Mouse (Mus musculus) left cerebral cortex, adult 8-10 months (tissue): ENCODE results near the gene Mier2. TPM values are rescaled to one million over a fixed set of nuclear protein-coding genes. Genes with fewer than 3 reads are reported as not detected.

ENCODE experiments used
- DNase-seq, 2 experiments: peaks; one replicate each; pipeline ENCODE4 v3.0.0; 2022; ENCODE audit warnings: low spot score in 2 of 2
- total RNA-seq, 4 experiments: library from RNA; stranded (reverse); gene quantifications; 2 replicates each; pipeline ENCODE4 v1.2.4; 2022

Mier2 gene
- total RNA-seq: 10 to 100 TPM; 43.1 to 48.8 (median 47.9) TPM

DNA sequence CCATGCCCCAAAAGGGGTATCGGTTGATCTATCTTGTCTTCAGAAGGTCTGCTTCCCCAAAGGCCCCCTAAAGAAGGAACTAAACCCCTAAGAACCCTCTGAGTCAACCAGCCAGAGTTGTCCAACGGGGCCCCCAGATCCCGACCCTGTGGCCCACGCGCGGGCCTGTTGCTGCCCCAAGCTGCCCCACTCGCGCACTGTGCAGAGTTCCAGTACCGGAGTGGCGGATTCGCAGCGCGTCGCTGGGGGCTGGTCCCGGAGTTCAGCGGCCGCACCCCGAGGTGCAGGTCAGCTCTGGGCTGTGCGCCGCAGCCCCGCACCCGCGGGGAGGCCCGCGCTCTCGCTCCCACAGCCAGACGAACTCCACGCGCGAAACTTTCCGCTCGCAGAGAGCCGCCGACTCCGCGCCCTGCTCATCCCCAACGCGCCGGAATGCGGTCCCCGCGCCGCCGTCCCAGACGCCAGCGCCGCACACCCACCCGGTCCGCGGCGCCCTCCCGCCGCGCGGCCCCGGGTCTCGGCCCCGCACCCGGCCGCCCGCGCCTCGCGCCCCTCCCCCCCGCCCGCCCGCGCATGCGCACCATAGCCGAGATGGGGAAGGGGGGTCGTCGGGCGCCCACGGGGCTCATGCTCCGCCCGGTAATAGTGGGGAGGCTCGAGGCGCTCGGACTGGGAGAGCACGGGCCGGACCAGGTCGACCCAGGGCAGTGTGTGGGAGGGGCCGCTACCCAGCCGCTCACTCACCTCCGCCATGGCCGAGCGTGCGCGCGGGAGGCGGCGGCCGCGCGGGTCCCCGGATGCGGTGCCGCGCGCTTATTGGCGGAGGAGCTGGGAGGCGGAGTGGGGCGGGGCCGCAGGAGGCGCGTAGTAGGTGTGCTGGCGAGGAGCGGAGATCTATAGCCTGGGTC is at the start of gene Mier2:
Gene Mier2 (minus strand): TSS at position 870 of the 908 bp plus-strand sequence.
- peak; percentile 71 to 84 for DNase-seq

DNA sequence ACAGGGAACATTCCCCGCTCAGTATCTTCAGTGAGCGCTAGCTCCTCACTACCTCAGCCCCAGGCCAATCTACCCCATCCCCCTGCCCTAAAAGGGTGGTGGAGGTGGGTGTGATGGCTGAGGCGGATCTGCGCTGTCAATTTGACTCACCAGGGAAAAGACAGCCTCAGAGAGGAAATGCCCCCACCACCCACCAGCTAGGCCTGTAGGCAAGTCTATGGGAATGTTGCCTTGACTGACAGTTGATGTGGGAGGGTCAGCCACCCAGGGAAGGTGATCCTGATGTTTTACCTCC is 42.9 kb upstream of the Mier2 start:
- no peak for DNase-seq

DNA sequence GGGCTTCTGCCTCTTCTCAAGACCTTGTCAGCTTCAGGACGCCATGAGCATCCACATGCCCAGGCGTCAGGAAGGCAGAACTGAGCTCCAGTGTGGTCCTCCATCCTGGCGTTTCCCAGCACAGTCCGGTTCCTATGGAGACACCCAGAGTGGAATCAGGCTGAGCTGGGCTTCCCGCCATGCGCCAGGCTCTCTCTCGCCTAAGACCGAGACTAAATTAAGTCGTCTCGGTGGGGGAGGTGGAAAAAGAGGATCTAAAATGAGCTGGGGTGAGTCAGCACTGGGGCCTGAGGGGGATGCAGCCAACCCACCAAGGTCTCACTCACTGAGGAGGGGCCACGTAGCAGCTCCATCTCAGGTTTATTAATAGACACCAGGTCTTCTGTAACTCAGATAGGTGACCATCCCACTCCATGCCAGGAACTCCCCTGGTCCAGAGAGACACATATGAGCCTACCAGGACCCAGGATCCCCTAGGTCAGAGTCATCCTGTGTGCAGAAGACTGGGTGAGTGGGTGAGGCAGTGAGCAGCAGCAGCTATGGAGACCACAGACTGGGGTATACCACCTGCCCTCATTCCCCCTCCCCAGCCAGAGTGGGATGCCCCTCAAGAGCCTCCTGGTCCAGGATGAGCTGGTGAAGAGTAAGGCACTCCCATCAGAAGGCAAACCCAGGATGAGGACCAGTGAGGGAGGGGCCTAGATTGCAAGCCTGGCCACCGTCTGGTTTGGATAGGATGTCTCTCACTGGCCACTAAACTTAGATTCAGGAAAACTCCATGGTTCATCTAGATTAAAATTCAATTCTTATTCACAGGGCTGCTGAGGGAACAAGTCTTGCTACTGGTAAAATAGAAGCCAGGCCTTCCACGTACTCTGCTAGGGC is 42.3 kb upstream of the Mier2 start:
- DNase-seq: peak in 1 of 2 experiments; percentile 89

DNA sequence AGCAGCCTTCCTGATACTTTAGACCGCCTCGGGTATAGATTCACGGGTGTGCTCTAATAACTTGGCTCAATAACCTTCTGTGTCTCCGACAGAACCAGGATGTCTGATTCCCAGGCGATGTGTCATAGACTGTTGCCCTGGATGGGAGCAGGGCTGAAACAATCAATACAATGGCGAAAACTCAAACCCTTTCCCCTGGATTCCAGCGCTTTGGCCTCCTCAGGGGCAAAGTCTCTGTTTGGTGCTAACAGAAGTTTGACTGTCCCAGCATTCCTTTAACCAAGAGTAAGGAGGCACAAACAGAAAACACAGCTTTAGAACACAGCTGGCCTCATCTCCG is 40.6 kb upstream of the Mier2 start:
- no peak for DNase-seq

DNA sequence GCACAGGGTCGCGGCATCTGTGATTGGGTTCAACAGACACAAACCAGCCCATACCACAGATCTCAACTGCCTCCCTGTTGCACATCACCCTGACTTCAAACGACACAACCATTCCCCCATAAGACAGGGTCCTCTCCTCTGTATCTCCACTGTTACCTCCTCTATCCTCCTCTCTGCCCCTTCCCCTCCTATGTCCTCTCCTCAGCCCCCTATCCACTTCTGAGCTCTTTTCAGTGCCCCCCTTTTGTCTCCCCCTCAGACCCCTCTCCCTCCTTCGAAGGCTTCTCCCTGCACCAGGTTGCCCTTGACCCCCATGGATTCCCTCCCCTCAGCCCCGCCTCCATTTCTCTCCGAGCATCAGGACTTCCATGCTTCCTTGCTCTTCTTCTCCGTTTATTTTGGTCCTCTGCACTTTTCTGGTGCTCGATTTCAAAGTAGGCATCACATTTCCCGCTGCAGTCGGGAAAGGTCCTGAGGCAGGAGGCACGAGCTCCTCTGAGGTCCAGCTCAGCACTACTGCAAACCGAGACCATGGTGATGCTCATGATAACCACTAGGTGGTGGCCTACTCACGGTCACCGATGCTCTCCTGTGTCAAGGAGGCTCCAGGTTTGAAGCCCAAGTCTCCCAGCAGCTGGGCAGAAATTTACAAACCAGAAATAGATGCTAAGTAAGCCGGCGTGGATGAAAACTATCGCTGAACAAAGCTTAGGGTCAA is 40.0 kb upstream of the Mier2 start:
- DNase-seq: peak in 1 of 2 experiments; percentile 67

DNA sequence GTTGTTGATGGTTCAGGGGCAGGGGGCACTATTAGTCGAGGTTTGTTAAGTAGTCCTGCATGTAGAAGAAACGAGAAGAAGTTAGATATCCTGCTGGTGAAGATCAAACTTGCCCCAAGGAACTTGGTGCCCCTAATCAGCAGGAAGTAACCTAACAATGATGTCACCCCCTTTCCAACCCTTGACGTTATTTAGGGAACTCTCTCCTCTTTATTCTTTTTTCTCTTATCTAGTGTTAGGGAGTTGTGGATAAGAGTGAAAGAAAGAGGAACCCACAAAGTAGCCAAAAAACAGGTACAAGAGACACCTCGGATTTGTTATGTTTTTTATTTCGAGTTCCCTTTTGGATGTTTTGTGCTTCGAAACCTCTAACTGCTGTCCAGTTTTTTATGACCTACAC is 39.1 kb upstream of the Mier2 start:
- no peak for DNase-seq

DNA sequence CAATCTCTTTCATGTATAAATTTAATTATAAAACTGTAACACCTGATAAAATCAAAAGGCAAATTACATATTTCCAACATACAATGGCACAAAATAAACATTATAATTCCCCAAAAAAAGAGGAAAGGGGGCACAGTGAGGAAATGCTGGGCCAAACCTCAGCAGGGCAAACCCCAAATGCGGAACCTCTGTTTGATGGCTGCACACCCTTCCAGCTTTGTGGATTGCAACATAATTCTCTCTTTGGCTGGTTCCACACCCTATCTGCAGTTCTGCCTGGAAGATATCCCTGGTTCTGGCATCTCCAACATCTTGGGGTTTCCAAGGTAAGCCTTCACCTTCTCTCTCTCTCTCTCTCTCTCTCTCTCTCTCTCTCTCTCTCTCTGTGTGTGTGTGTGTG is 35.7 kb upstream of the Mier2 start:
- DNase-seq: no peak

DNA sequence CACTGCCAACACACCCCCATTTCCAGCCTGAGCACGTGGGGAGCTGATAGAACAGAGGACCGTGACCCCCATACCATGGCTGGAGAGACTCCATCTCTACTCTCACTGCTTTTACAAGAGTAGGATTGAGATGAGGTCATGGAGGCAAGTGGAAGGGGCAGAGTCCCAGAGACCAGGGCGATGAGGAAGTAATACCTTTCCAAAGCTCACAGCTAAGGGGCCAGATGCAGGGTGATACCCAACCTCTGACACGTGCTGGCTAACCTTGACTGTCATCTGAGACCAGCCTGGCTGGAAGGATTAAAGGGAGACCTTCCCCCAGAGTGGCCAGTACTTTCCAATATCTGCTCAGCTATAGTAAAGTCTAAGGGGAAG is 32.7 kb upstream of the Mier2 start:
- DNase-seq: no peak

DNA sequence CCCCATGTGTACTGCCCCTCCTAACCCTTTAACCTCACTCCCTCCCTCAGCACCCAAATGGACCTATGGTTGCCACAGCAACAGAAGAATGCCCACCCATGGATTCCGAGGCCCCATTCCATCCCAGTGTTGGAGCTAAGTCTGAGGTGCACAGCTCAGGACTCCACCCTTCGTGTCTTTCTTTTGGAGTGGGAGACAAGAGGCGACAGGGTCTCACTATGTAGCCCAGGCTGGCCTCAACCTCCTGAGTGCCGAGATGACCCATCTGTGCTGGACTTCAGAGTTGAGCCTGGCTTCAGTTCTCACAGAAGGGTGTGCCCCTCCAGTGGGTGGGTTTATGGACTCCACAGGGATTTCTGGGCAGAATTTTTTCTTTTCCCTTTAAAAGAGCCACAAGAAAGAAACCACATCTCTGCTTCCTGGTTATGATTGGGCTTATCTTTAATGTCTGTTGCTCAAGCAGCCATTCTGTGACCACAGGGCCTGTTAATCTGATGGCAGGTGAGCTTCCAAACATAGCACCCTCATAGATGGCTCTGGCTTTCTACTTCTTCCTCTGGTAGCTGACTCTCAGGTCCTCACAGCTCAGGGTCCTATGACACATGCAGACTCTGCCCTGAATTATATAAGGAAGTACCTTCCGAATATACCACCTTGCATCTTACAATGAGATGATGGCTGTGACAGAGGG is 32.2 kb upstream of the Mier2 start, which contains the start of gene Theg:
Gene Theg (minus strand): TSS at position 271 of the 691 bp plus-strand sequence.
- no peak for DNase-seq

DNA sequence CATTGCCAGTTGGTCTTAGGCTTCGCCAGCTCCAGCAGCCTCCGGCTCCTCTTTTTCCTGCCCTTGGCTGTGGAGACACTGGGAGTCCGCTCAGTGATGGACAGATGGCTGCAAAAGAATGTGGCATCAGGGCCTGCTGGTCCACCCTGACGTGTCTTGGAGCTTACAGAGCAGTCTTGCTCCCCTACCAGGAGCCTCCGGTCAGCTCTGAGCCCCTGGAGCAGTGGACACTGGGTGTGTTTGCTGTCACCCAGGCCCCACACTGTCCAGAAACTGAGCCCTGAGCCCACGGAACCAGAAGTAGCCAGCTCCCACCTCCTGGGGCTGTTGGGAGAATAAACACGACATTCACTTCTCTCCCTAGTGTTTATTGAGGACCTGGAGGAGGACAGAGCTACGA is 31.2 kb upstream of the Mier2 start:
- no peak for DNase-seq

DNA sequence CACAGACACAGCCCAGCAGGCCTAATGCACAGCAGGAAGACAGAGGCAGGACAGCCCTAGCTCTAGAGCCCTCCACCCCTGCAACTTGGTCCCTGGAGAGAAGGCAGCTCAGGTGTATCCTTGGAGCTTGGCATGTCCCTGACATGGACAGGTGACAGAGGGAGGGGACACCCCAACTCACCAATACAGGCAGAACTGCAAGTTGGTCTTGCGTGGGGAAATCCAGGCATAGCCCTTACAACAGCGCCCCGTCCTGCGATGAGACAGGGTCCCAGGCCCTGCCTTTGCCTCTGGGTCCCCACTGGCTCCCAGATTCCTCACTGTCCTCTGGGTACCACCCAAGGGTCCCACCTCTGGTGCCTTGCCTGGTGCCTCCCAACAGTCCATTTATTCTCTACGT is 30.7 kb upstream of the Mier2 start:
- peak in 1 of 2 experiments; percentile 4 for DNase-seq

DNA sequence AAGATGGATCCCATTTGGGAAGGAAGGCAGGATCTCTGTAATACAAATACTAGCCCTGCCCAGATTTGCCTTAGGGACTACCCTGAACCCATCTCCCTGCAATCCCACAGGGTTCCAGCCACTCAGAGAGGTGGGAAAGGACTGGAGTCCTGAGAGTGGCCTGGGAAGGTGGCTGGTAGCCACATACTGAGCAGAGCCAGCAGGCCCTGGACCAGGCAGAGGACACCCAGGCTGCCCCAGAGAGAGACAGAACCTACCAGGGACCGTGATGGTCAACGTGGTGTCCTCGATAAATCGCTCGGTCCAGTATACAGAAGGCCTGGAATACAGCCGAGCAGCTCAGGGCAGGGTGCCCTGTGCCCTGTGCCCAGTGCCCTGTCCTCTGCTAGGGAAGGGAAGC is 30.1 kb upstream of the Mier2 start:
- DNase-seq: no peak

DNA sequence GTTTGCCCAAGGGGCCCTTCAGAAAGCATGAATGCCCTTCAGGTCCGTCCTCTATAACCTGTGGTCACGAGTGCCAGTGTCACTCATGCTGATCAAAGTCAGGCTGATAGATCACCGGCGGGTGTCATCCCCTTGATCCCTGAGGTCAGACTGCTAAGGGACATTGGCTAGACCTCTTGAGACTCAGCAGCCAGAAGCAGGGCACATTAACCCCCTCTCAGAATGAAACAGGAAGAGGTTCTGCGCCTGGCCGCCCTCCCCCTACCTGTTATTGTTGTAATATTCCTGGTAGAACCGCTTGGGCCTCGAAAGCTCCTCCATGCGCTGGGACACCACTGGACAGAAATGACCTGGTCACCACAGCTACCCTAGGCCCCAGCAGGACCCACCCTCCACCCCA is 29.4 kb upstream of the Mier2 start:
- no peak for DNase-seq

DNA sequence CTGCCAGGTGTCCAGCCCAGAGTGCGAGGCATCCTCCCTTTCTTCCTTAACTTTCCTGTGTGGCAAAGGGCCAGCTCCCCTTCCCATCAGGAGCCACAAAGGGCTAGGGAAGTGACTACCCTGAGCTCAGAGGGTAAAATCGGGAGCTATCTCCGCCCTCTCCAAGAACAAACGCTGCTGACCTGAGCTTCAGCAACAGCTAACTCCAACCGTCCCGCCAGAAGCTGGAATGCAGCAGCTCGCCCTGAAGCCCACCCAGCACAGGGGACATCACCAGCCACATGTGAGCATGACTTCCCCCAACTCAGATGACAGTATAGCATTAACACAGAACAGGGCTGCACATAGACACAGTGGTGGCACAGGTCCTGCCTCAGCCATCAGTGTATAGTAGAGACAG is 29.0 kb upstream of the Mier2 start:
- DNase-seq: no peak

DNA sequence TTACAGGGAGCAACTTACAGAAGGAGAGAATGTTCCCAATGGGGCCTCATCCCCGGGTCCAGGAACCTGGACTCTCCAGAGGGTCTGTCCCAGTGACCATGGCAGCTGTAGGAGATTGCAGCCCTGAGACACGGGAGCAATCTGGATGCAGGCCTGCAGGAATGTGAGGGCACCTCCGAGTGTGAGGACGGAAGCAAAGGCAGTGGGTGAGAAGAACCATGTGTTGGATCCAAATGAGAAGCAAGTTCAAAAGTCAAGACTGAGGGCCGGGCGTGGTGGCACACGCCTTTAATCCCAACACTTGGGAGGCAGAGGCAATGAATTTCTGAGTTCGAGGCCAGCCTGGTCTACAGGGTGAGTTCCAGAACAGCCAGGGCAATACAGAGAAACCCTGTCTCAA is 26.5 kb upstream of the Mier2 start:
- no peak for DNase-seq

DNA sequence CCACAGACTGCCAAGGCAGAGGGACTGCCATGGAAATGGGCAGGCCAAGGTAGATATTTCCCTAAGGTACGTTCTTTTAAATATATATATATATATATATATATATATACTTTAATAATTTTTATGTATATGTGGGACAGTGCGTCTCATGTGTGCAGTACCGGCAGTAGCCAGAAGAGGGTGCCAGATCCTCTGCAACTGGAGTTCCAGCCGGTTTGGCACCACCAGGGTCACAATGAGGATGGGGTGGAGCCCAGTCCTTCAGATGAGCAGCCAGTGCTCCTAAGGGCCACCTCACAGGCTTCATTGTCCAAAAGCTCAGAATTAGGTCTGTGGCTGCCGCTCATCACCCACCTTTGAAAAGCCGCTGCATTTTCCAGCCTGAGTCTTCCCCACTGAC is 25.8 kb upstream of the Mier2 start:
- peak in 1 of 2 experiments; percentile 21 for DNase-seq

DNA sequence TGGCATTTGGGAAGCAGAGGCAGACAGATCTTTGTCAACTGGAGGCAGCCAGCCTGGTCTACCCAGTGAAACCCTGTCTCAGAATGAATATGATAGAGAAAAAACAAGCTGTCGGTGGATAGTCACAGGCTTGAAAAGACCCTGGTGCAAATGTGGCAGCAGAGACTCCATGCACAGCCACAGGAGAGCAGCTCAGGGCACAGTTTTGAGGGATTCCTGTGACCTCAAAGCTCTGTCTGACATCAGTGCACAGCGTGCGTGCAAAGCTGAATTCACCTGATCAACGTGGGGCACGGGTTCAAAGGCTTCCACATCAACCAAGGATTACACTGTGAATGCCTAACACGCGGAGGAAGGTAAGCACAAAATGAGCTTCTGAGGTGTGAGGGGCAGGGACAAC is 25.4 kb upstream of the Mier2 start:
- DNase-seq: no peak

DNA sequence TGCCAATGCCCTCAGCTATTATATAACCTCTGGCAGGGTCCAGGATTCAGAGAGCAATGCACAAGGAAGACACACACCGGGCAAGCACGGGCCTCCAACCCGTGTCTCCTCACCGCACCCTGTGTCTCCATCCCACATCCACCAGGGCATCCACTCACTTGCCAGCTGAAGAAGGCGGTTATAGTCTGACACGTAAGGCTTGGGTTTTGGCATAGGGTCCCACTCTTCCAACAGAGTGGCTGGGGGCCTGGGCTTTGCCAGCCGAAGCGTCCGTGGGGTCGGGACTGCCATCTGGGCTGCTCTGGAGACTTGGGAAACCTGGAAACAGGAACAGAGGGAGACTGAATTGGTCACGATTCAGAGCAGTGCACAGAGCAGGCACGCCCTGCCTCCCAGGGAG is 24.8 kb upstream of the Mier2 start:
- no peak for DNase-seq

DNA sequence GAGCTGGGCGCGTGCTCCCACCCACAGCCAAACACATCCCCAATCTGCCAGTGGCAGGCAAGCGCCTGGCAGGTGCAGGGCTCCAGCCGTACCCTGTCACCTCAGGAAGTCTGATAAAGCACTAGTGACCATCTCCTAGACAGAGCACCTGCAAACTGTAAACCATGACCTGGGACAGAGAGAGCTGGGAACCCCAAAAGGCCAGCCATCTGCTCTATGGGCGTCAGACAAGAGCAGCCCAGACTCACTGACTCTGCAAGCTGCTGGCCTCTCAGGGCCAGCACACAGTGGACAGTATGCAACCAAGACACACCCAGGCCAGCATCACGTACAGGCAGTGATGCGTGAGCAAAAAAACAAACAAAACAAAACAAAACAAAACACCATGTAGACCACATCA is 23.9 kb upstream of the Mier2 start:
- no peak for DNase-seq

DNA sequence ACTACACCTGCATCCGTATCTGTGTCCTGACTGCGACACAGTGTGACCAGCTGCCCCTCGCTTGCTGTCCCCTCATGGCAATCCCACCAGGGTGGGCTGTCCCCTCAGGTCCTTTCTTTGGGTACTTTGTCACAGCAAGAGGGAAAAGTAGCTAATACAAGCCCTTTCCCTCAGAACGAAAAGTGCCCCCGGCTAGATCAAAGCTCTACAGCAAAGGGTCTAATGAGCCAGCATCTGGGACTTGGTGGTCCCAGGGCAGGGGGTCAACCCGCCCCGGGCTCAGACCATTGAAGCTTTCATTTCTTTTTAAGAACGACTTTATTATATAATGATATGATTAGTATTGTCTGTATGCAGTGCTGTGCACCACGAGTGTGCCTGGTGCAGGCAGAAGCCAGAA is 23.3 kb upstream of the Mier2 start:
- DNase-seq: no peak

DNA sequence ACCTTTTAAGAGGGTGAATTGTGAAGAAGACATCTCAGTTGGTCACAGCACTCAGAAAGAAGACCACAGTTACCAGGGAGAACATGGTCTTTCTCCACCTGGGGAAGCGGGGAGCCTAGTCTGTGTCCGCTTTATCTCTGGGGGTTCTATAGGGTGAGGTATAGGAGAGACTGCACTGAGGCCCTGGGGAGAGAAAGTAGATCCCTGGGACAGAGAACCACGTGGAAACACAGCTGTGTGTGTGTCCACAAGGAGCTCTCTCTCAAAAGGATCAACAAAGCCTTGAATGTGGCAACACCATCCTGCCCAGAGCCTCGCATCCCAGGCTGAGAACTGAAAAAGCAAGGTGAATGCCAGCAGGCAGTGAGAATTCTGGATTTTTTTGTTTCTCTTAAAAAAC is 22.4 kb upstream of the Mier2 start:
- no peak for DNase-seq
